Mouse (Mus musculus) limb, embryonic 13.5 days (tissue): ENCODE results near the gene Fndc11. TPM values are rescaled to one million over a fixed set of nuclear protein-coding genes. Genes with fewer than 3 reads are reported as not detected.

ENCODE experiments used
- ATAC-seq: fragments of 200-750 bp; cut with Nextera tagmentation; 2 replicates; pipeline ENCODE4 v1.8.0; 2017; ENCODE audit warnings: low read depth, moderate number of reproducible peaks, moderate TSS enrichment; ENCODE audit not compliant: low FRiP score
- H3K27ac ChIP-seq: fragments of 300-500 bp; sonication (generic); 2 replicates; pipeline ENCODE4 v1.5.1; 2015; ENCODE audit warnings: inconsistent platforms, mild to moderate bottlenecking, moderate library complexity
- H3K27me3 ChIP-seq: fragments of 300-500 bp; sonication (generic); 2 replicates; pipeline ENCODE4 v1.6.1; 2015; ENCODE audit warnings: mild to moderate bottlenecking, inconsistent platforms
- H3K36me3 ChIP-seq: fragments of 300-500 bp; sonication (generic); 2 replicates; pipeline ENCODE4 v1.6.1; 2015; ENCODE audit warnings: inconsistent platforms, mild to moderate bottlenecking, moderate library complexity
- H3K4me1 ChIP-seq: fragments of 300-500 bp; sonication (generic); 2 replicates; pipeline ENCODE4 v1.6.1; 2015; ENCODE audit warnings: inconsistent platforms
- H3K4me2 ChIP-seq: fragments of 300-500 bp; sonication (generic); replicated peaks from 2 replicates; pipeline ENCODE4 v1.6.1; 2015; ENCODE audit warnings: inconsistent platforms, mild to moderate bottlenecking, moderate library complexity
- H3K4me3 ChIP-seq: fragments of 300-500 bp; sonication (generic); 2 replicates; pipeline ENCODE4 v1.5.1; 2015; ENCODE audit warnings: moderate library complexity, mild to moderate bottlenecking, inconsistent platforms
- H3K9ac ChIP-seq: fragments of 300-500 bp; sonication (generic); 2 replicates; pipeline ENCODE4 v1.6.1; 2015; ENCODE audit warnings: mild to moderate bottlenecking, inconsistent platforms
- H3K9me3 ChIP-seq: fragments of 300-500 bp; sonication (generic); 2 replicates; pipeline ENCODE4 v1.6.1; 2016; ENCODE audit warnings: inconsistent platforms
- WGBS: fragments of 180-500 bp; shearing (Covaris S2); methylation state at CpG from one replicate; pipeline ENCODE4 v1.1.7; 2015; 5-methylcytosine and 5-hydroxymethylcytosine counted together
- polyA plus RNA-seq: library from polyadenylated mRNA; unstranded; fragments of >200 nt; fragmentation: Nextera tagmentation; extraction: Ambion mirVana; gene quantifications from 2 replicates; pipeline ENCODE4 v1.2.1, GENCODE M21; 2015

Fndc11 gene
- polyA plus RNA-seq, 1 experiment from 2014 or later, result 0.42 TPM

DNA sequence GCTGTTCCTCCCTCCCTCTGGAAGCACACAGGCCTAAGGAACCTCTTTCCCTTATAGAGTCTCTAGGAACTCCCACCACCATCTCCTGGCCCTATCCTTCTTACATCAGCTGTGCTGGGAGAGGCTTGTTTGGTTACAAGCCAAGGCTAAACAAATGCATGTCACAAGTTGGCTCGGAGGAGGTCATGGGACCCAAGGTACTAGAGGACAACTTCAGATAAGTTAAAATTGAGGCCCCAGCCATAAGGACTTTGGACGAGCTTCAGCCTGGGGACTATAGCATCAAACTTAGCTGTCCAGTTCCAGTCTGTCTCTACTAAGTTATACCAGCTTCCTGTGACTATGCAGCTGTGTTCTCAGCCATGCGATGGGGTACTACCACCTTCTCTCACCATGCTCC, 7.3 kb downstream of the Fndc11 start:
- ATAC-seq, result no peak
- Histone ChIP-seq H3K27ac (no peak overlapping the region), H3K9me3 (no peaks in the 10 kb centered on the region), H3K4me1 (0 out of 2 replicates have a peak, but pooled peaks cover 7% of the 10 kb centered on the region), H3K9ac (no peak overlapping the region), H3K27me3 (no peaks in the 10 kb centered on the region), H3K4me2 (no peak overlapping the region), H3K36me3 (peaks cover 23% of the 10 kb centered on the region), H3K4me3 (no peak overlapping the region)
- WGBS, result 79% methylated on average over 3 of the region's 3 CpGs

DNA sequence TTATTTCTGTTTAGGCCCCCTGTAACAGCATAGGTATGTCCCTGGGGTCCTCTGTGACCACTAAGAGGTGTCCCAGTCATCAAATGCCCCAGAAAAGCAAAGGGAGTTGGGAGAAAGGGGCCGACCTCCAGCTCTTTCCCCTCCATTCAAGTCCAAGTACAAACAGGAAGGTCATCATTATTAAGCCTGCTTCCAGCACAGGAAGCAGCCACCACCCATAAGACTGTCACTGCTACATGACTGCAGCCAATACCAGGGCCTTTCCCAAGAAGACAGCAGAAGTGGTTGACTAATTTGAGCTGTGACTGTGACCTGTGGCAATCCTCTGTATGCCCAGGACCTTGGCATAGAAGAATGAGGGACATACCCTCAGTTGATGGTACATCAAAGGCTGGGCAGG, 8.5 kb downstream of the Fndc11 start:
- no peak overlapping the region for H3K4me2 ChIP-seq
- no peak overlapping the region for H3K9ac ChIP-seq
- WGBS, result 65% methylated on average over 1 of the region's 1 CpGs
- H3K36me3 ChIP-seq, result peaks cover 23% of the 10 kb centered on the region
- no peak overlapping the region for H3K4me3 ChIP-seq
- H3K27me3 ChIP-seq, result no peaks in the 10 kb centered on the region
- no peak for ATAC-seq
- no peaks in the 10 kb centered on the region for H3K9me3 ChIP-seq
- H3K4me1 ChIP-seq, result 0 out of 2 replicates have a peak, but pooled peaks cover 7% of the 10 kb centered on the region
- H3K27ac ChIP-seq, result no peak overlapping the region

DNA sequence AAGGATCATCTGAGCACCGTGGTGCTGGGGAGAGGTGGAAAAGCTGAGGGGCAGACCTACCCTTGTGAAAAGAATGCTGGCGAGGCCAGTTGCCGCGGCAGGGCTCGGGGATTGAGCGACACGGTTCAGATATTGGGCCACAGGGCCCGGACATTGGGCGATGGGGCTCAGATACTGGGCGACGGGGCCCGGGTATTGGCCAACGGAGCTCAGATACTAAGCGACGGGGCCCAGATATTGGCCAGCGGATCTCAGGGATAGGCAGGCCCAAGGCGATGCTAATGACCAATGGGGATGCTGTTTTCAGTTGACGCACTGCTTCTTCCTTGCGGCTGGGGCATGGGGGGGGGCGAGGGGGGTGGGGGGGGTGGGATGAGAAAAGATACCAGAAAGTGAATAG, 11.4 kb downstream of the Fndc11 start:
- Histone ChIP-seq H3K4me2 (no peak overlapping the region), H3K4me1 (0 out of 2 replicates have a peak, but pooled peaks cover 7% of the 10 kb centered on the region), H3K4me3 (no peak overlapping the region), H3K27me3 (no peaks in the 10 kb centered on the region), H3K27ac (no peak overlapping the region), H3K9ac (no peak overlapping the region), H3K9me3 (no peaks in the 10 kb centered on the region), H3K36me3 (peaks cover 29% of the 10 kb centered on the region)
- ATAC-seq, result no peak
- WGBS, result 81% methylated on average over 20 of the region's 20 CpGs

DNA sequence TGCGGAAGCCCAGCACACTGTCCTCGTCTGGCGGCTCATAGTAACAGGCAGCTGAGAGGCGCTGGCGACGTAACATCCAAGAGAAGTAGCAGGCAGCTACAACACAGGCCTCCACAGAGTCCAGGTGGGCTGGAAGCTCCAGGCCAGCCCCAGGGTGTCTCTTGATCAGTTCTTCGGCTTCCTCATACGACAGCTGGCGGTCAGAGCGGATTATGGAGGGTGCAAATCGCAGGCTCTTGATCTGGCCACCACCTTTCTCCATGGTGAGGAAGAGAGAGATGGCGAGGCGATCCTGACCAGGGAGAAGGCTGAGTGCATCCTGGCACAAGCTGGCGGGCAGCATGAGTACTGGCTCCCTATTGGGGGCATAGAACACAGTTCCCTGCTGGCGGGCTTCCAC, 13.6 kb downstream of the Fndc11 start:
- Histone ChIP-seq H3K9me3 (no peaks in the 10 kb centered on the region), H3K27ac (no peak overlapping the region), H3K4me2 (no peak overlapping the region), H3K27me3 (no peaks in the 10 kb centered on the region), H3K36me3 (peaks cover 38% of the 10 kb centered on the region), H3K4me3 (no peak overlapping the region), H3K9ac (no peak overlapping the region), H3K4me1 (no peaks in the 10 kb centered on the region)
- 90% methylated on average over 15 of the region's 15 CpGs for WGBS
- ATAC-seq, result no peak

DNA sequence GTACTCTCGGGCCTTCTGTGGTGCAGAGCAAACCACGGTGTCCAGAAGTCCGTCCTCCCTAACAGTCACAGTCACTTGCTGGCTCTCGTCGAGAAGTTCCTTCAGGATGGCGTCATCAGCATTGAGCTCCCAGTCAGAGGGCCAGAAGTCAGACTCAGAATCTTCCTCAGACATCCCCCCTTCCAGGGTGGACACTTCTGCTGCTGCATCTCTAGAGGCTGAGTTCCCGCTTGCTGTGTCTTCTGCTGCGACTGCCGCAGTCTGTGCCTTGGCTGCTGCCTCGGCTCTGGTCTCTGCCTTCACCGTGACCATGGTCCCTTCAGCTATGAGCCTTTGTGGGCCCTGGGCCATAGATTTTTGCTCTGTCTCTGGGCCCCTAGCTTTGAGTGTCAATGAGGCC, 14.9 kb downstream of the Fndc11 start:
- Histone ChIP-seq H3K36me3 (peaks cover 28% of the 10 kb centered on the region), H3K27me3 (no peaks in the 10 kb centered on the region), H3K4me1 (no peaks in the 10 kb centered on the region), H3K4me2 (no peak overlapping the region), H3K4me3 (no peak overlapping the region), H3K9ac (no peak overlapping the region), H3K9me3 (no peaks in the 10 kb centered on the region), H3K27ac (no peak overlapping the region)
- no peak for ATAC-seq
- 92% methylated on average over 11 of the region's 11 CpGs for WGBS

DNA sequence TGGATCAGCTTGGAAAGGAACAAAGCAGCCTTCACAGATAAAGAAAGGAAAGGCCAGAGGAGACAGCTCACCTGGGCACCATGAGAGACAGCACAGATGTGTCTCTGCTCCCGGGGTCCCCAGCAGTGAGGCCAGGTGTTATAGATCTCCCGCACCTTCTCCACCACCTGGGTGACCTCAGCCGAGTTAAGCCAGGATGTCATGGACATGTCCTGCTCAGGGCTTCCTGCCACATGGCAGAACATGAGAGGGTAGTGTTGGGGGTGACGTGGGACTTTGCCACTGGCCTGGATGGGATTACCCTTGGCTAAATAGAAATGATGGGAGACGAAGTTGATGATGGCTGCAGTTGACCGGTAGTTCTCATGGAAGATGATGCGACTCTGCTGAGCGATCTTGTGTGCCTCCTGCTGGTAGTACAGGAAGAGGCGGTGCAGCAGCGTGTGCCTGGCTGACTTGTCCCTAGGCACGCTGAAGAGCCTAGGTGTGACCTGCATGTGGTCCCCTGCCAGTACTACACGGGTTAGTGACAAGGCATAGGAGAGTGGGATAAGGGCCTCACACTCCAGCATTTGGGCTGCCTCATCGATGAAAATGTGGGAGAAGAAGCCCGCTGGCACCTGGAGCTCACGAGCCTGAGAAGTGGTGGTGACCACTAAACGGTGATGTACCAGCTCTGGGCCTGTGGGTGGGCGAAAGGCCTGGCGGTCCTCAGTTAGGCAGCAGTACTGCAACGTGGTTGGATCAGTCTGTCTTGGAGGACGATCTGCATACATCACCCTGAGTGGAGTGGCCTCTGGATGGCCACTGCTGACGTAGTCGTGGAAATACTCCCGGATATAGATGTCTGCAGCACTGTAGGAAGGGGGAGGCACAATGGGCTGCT, 16.1 kb downstream of the Fndc11 start:
- peaks cover 19% of the 10 kb centered on the region for H3K36me3 ChIP-seq
- H3K4me1 ChIP-seq, result no peaks in the 10 kb centered on the region
- 86% methylated on average over 23 of the region's 23 CpGs for WGBS
- no peak overlapping the region for H3K9ac ChIP-seq
- no peak for ATAC-seq
- no peaks in the 10 kb centered on the region for H3K9me3 ChIP-seq
- no peaks in the 10 kb centered on the region for H3K27me3 ChIP-seq
- no peak overlapping the region for H3K4me3 ChIP-seq
- no peak overlapping the region for H3K27ac ChIP-seq
- no peak overlapping the region for H3K4me2 ChIP-seq

DNA sequence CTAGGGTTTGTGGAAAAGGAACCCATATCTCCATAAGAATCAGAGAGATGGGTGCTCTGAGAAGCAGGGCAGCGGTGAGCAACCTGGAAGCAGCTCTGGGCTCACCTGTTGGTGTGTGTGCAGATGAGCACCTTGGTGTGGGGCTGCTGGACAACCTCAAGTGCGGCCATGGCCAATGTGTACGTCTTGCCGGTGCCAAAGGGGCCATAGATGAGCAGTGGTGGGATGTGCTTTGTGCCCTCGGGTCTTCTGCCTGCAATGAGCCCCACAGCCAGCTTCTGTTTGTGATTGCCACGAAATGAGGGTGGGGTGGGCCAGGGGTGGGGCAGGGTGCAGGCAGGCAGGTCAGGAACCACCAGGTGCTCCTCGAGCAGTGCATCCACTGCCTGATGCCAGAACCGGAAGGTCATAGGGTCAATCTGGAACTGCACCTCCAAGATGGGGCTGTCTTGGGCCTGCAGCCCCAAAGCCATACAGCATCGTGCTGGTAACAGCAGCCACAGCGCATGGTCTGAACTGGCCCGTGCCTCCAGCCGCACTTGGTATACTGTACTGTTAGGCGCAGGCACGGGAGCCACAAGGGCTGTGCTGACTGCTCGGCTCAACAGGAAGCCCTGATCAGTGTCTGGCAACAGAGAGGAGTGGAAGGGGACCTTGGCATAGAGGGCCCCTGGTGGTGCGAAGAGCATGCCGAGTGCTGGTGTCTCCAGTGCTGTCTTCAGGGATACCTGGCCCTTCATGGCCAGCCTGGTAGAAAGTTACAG, 17.6 kb downstream of the Fndc11 start:
- 85% methylated on average over 17 of the region's 17 CpGs for WGBS
- no peak for ATAC-seq
- no peak overlapping the region for H3K27ac ChIP-seq
- no peak overlapping the region for H3K9ac ChIP-seq
- H3K9me3 ChIP-seq, result no peaks in the 10 kb centered on the region
- H3K4me1 ChIP-seq, result peaks cover 13% of the 10 kb centered on the region
- no peak overlapping the region for H3K4me2 ChIP-seq
- H3K4me3 ChIP-seq, result no peak overlapping the region
- H3K36me3 ChIP-seq, result peaks cover 19% of the 10 kb centered on the region
- no peaks in the 10 kb centered on the region for H3K27me3 ChIP-seq

DNA sequence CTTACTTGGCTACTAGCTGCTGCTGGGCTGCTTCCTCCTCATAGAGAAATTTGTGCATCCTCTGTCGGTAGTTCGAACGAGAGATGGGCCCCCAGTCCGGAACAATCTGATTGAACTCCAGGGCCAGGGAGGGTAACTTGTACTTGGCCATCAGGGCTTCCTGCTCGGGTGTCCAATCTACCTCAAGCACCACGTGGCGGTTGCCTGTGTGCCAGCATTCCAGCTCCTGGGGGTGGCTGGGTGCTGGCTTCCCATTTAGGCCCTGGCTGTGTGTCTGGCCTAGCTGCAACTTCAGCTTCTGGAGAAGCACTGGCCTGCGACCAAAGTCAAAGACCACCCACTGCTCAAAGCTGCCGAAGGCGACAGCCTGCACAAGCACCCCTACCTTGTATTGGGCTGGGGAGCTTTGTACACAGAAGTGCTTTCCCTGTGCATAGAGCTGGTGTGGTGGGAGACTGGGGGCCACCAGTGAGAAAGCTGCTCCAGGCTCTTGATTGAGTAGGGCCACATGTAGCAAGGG, 18.3 kb downstream of the Fndc11 start:
- H3K9ac ChIP-seq, result no peak overlapping the region
- no peaks in the 10 kb centered on the region for H3K27me3 ChIP-seq
- no peak for ATAC-seq
- no peak overlapping the region for H3K4me3 ChIP-seq
- 83% methylated on average over 10 of the region's 10 CpGs for WGBS
- H3K4me1 ChIP-seq, result peaks cover 14% of the 10 kb centered on the region
- no peak overlapping the region for H3K4me2 ChIP-seq
- H3K36me3 ChIP-seq, result peaks cover 19% of the 10 kb centered on the region
- no peaks in the 10 kb centered on the region for H3K9me3 ChIP-seq
- no peak overlapping the region for H3K27ac ChIP-seq

DNA sequence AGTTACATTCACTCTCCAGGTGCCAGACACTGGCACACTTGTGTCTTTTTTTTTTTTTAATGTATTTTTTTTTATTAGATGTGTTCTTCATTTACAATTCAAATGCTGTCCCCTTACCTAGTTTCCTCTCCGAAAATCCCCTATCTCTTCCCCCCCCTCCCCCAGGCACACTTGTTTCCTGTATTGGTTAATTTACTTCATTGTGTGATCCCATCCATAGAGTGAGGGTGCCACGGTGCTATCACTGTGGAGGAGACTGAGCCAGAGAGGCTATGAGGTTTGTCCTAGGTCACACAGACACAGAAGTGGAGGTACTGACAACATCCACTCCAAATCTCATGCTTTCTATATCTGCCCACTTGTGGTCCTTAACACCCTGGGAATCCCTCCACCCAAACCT, 19.0 kb downstream of the Fndc11 start:
- H3K36me3 ChIP-seq, result peaks cover 18% of the 10 kb centered on the region; the same call in 1 of the 2 replicates
- H3K27ac ChIP-seq, result no peak overlapping the region
- peaks cover 14% of the 10 kb centered on the region for H3K4me1 ChIP-seq
- no peaks in the 10 kb centered on the region for H3K9me3 ChIP-seq
- H3K4me3 ChIP-seq, result no peak overlapping the region
- H3K9ac ChIP-seq, result peak overlapping the region; percentile 43; the same call in 1 of the 2 replicates
- no peak overlapping the region for H3K4me2 ChIP-seq
- WGBS, result 72% methylated on average over 2 of the region's 2 CpGs
- no peaks in the 10 kb centered on the region for H3K27me3 ChIP-seq
- no peak for ATAC-seq

DNA sequence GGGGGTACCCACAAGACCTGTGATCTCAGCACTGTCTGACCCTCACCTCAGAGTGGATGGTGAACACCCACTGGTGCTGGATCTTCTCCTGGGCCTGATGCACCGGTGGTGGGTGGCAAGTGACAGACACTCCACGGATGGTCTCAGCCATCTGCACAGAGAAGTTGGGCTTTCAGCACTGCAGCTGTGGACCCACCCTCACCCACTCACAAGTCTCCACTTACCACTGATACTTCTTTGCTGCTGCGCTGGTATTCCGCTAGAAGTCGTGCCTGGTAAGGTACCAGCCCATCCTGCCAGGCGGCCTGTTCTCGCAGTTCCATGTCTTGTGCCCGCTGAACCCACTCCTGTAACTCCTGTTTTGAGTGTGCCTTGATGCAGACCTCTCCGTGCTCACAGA, 19.4 kb downstream of the Fndc11 start:
- Histone ChIP-seq H3K9ac (peak overlapping the region; percentile 43; the same call in 1 of the 2 replicates), H3K27me3 (no peaks in the 10 kb centered on the region), H3K4me3 (no peak overlapping the region), H3K9me3 (no peaks in the 10 kb centered on the region), H3K27ac (no peak overlapping the region), H3K4me2 (no peak overlapping the region), H3K36me3 (peaks cover 16% of the 10 kb centered on the region; the same call in 1 of the 2 replicates), H3K4me1 (peaks cover 14% of the 10 kb centered on the region)
- WGBS, result 89% methylated on average over 9 of the region's 9 CpGs
- no peak for ATAC-seq

DNA sequence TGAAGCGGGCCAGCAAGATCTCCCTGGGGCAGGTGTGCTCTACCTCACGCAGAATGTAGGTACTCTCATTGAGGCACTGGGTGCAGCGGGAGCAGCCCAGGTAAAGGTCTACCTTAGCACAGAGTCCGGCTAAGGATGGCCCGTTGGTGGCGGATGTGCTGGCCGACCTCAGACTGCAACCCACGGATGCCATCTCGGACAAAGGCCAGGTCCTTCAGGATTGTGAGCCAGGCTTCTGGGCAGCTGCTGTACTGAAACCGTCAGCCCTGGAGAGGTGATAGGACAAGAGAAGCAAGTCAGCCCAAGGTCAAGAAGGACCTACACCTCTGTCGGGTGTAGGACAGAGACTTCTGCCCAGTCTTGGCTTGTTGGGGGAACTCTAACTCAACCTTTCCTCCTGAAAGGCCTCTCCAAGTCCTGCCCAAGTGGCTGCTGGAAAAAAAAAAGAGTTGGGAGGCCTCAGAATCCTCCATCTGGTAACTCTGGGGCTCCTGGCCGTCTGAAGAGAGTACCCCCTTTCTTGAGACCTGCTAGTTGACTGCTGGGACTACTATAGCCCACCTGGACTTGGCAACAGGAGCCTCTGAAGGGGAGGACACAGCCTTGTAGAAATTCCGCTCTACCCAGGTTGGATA, 21.1 kb downstream of the Fndc11 start:
- Histone ChIP-seq H3K4me3 (peak overlapping the region; percentile 51), H3K4me2 (peak overlapping the region; percentile 72), H3K36me3 (peaks cover 15% of the 10 kb centered on the region; the same call in 1 of the 2 replicates), H3K9me3 (no peaks in the 10 kb centered on the region), H3K27me3 (no peaks in the 10 kb centered on the region), H3K27ac (no peak overlapping the region), H3K9ac (no peak overlapping the region), H3K4me1 (peaks cover 14% of the 10 kb centered on the region)
- WGBS, result 89% methylated on average over 13 of the region's 13 CpGs
- no peak for ATAC-seq
